Mouse (Mus musculus) heart, postnatal 10 days (tissue): ENCODE results near the gene Msx2. TPM values are rescaled to one million over a fixed set of nuclear protein-coding genes. Genes with fewer than 3 reads are reported as not detected.

Experiments used
- DNase-seq, 2 experiments: peaks; one replicate each; pipeline ENCODE4 v3.0.0; 2021
- intact Hi-C: fragments of 180-260 bp; cut with DNase I; formaldehyde crosslinking; loops from one replicate; pipeline ENCODE4 v1.15.1; 2025
- total RNA-seq, 2 experiments: library from RNA; stranded (reverse); gene quantifications; 2 replicates each; pipeline ENCODE4 v1.2.3; 2021

Msx2 gene
- total RNA-seq, 2 experiments from 2014 or later = 0.79 to 1.1 TPM

DNA sequence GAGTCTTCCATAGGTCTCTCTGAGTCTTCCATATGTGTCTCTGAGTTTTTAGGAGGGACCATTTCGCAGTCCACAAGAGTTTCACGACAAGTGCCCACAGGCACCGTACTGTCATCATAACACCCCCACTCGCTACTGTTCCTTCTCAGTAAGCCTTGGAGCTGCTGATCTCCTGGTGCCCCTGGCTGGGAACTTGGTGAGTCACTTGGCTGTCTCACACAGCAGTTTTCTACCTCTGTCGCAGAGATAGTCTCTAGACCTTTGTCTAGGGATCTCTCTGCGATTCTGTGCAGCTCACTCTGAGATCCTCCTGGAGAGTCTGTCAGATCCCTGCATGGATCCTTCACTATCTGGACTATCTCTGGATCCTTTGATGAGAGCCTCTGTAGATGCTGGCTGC lies 55.2 kb downstream of the Msx2 start:
- intact Hi-C loops = no loop called here
- DNase-seq = no peak

Other genes starting within 250 kb of the Msx2 start
- 1 to 10 TPM; 5.3 to 5.8 TPM for gene Ror2, start 186.9 kb downstream of the Msx2 start, total RNA-seq
- gene Sptlc1, start 95.7 kb downstream of the Msx2 start, total RNA-seq = 10 to 100 TPM; 17.9 to 18.1 TPM